Mouse (Mus musculus): ENCODE data around the gene Psmc4.

GRCm38 (mm10) chr7:28068661-28069060 is 18.8 kb upstream of the Psmc4 start:
- no peak for TF ChIP-seq ELF1 (IDR thresholded peaks at IDR 0.05; ENCODE audit: low read depth, low read length)
- no peak for TF ChIP-seq NRF1 (IDR thresholded peaks at IDR 0.05; ENCODE audit: low read depth, low read length)
